Mouse (Mus musculus) lung, adult 2 months (tissue): ENCODE measurements at regions not wholly inside any gene's neighbourhood (a gene's known extent, or its start where the extent isn't known, plus 50 kb on each side); places are given as distances from the start of the nearest gene placed in this dataset.

Experiments used
- DNase-seq: peaks from one replicate; pipeline ENCODE4 v3.0.0; 2022
- H3K4me1 ChIP-seq: fragments of 200-500 bp; 2 replicates; pipeline ENCODE4 v1.6.1; 2011; ENCODE audit warnings: low read length; ENCODE audit not compliant: control insufficient read depth, insufficient read depth
- H3K4me3 ChIP-seq: fragments of 200-500 bp; replicated peaks from 2 replicates; pipeline ENCODE3; 2011; ENCODE audit warnings: low read depth, mild to moderate bottlenecking, control low read depth, low read length; ENCODE audit errors: extremely low read depth
- CTCF ChIP-seq: fragments of 200-500 bp; IDR thresholded peaks from 2 replicates; pipeline ENCODE4 v1.5.1; 2011; ENCODE audit warnings: mild to moderate bottlenecking, low read length, control low read depth; ENCODE audit not compliant: insufficient read depth
- POLR2A ChIP-seq: fragments of 200-500 bp; IDR thresholded peaks from 2 replicates; pipeline ENCODE4 v1.6.1; 2011; ENCODE audit warnings: low read depth, mild to moderate bottlenecking, control low read depth, low read length, borderline replicate concordance; ENCODE audit errors: extremely low read depth
- WGBS: fragments of 180-500 bp; shearing (Covaris S2); methylation state at CpG from one replicate; pipeline ENCODE4 v1.1.7; 2018; 5-methylcytosine and 5-hydroxymethylcytosine counted together

GRCm38 (mm10) chr15:61707952-61708351 lies 785.1 kb upstream of the A1bg start:
- DNase-seq = peak; percentile 6
- 17% methylated on average over 6 of the region's 6 CpGs for WGBS
- H3K4me3 ChIP-seq = no peak overlapping the region

GRCm38 (mm10) chr15:61692679-61693078 lies 769.9 kb upstream of the A1bg start:
- TF ChIP-seq CTCF (no peak), POLR2A (no peak)

More at GRCm38 (mm10) chr15:61707952-61708351, 785.1 kb upstream of the A1bg start:
- TF ChIP-seq POLR2A = no peak
- no peak for TF ChIP-seq CTCF
- H3K4me1 ChIP-seq = no peaks in the 10 kb centered on the region

GRCm38 (mm10) chr15:61690425-61690824 lies 767.6 kb upstream of the A1bg start:
- TF ChIP-seq POLR2A (no peak), CTCF (no peak)
- no peak for DNase-seq
- Histone ChIP-seq H3K4me1 (no peaks in the 10 kb centered on the region), H3K4me3 (no peak overlapping the region)
- 82% methylated on average over 13 of the region's 13 CpGs for WGBS

More at GRCm38 (mm10) chr15:61692679-61693078, 769.9 kb upstream of the A1bg start:
- Histone ChIP-seq H3K4me3 (no peak overlapping the region), H3K4me1 (no peaks in the 10 kb centered on the region)
- WGBS = 96% methylated on average over 1 of the region's 1 CpGs
- DNase-seq = no peak

GRCm38 (mm10) chr15:61689776-61690397 lies 767.1 kb upstream of the A1bg start:
- WGBS = 81% methylated on average over 12 of the region's 12 CpGs
- no peak for DNase-seq
- H3K4me3 ChIP-seq = no peak overlapping the region
- H3K4me1 ChIP-seq = no peaks in the 10 kb centered on the region
- TF ChIP-seq CTCF = no peak
- no peak for TF ChIP-seq POLR2A

- TF ChIP-seq POLR2A (no peak), CTCF (no peak)
- WGBS = 95% methylated on average over 4 of the region's 4 CpGs
- H3K4me3 ChIP-seq = no peak overlapping the region
- H3K4me1 ChIP-seq = no peaks in the 10 kb centered on the region
- DNase-seq = no peak
Measured at GRCm38 (mm10) chr15:61682968-61683367, 760.2 kb upstream of the A1bg start.

GRCm38 (mm10) chr15:61670556-61670955 lies 747.7 kb upstream of the A1bg start:
- TF ChIP-seq CTCF = no peak
- no peak for TF ChIP-seq POLR2A
- Histone ChIP-seq H3K4me1 (no peaks in the 10 kb centered on the region), H3K4me3 (no peak overlapping the region)
- no peak for DNase-seq
- WGBS = 75% methylated on average over 5 of the region's 5 CpGs

GRCm38 (mm10) chr15:61660581-61660980 lies 737.8 kb upstream of the A1bg start:
- H3K4me1 ChIP-seq = no peaks in the 10 kb centered on the region
- H3K4me3 ChIP-seq = no peak overlapping the region
- DNase-seq = no peak
- 71% methylated on average over 3 of the region's 3 CpGs for WGBS
- no peak for TF ChIP-seq POLR2A
- TF ChIP-seq CTCF = no peak

GRCm38 (mm10) chr15:61656951-61657350 lies 734.1 kb upstream of the A1bg start:
- no peak overlapping the region for H3K4me3 ChIP-seq
- no peak for DNase-seq
- no peak for TF ChIP-seq POLR2A
- TF ChIP-seq CTCF = no peak
- H3K4me1 ChIP-seq = no peaks in the 10 kb centered on the region

GRCm38 (mm10) chr15:61654846-61655245 lies 732.0 kb upstream of the A1bg start:
- 62% methylated on average over 1 of the region's 1 CpGs for WGBS
- Histone ChIP-seq H3K4me1 (no peaks in the 10 kb centered on the region), H3K4me3 (no peak overlapping the region)
- no peak for TF ChIP-seq CTCF
- TF ChIP-seq POLR2A = no peak
- no peak for DNase-seq

GRCm38 (mm10) chr15:61653853-61654252 lies 731.0 kb upstream of the A1bg start:
- WGBS = 80% methylated on average over 1 of the region's 1 CpGs
- no peaks in the 10 kb centered on the region for H3K4me1 ChIP-seq
- DNase-seq = no peak
- H3K4me3 ChIP-seq = no peak overlapping the region
- TF ChIP-seq CTCF = no peak
- TF ChIP-seq POLR2A = no peak
